Mouse (Mus musculus): ENCODE measurements around the gene Samt3. TPM values are rescaled to one million over a fixed set of nuclear protein-coding genes. Genes with fewer than 3 reads are reported as not detected.

Gene Samt3
- not detected in 2 replicates for polyA plus RNA-seq (2015; fragmentation: Nextera tagmentation; extraction: Ambion mirVana)

DNA sequence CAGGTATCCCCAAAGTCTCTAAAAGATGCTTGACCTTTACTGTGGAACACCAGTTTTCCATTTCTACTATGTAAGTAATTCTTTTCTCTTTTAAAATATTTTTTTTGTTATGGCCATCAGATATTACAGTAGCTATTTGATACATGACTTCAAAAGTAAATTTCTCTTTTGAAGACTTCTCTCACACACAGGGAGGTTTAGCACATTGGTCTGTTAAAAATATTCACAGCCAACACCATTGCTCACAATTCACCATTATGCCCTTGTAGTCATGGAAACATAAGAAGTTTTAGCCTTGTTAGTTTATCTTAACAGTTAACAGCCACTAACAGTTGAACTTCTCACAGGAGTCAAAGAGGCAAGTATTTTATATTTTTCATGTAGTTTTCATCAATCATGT, at the start of gene Samt3:
Gene Samt3, plus strand, starts transcription at position 301 of the 400 bp plus-strand sequence.

Other genes with a start within 250 kb of the Samt3 start
- gene 5430427O19Rik, start 173.8 kb upstream of the Samt3 start, polyA plus RNA-seq (2015; fragmentation: Nextera tagmentation; extraction: Ambion mirVana), result 0.04 and 0.06 TPM in 2 replicates
- gene Nr0b1, start 147.6 kb downstream of the Samt3 start, polyA plus RNA-seq (2015; fragmentation: Nextera tagmentation; extraction: Ambion mirVana), result 0.94 and 1.4 TPM in 2 replicates